Mouse (Mus musculus): Measurements from ENCODE around the gene Cyb5d2.

DNA sequence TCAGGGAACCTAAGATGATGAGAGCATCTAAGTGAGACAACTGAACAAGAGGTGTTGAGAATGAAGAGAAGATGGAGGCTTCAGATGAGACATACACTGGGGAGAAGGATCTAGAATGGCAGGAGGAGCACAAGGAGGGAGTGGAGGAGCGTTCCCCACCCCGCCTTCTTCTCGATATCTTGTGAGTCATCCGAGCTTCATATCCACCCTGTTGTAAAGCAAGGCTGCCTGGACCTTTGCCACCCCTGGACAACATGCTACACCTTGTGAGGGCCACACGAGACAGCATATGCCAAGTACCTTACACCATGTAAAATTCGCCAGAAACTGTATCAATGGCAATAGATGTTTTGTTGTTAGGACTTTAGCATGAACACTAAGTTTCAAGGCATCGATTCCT, 25.1 kb upstream of the Cyb5d2 start:
- TF ChIP-seq CTCF (IDR thresholded peaks at IDR 0.05; ENCODE audit: low read depth) (no peak), EP300 (IDR thresholded peaks at IDR 0.05; ENCODE audit: low read depth) (no peak)

Data from liver, postnatal 0 days (tissue).